Mouse (Mus musculus) embryo, embryonic 11.5 days (tissue): ENCODE measurements around the gene Dlg2.

Source experiments
- DNase-seq: peaks from one replicate; pipeline ENCODE4 v3.0.0-alpha.2; 2012; ENCODE audit warnings: low read depth, low spot score

Gene Dlg2

GRCm38 (mm10) chr7:92180591-92181587 lies 1704.4 kb downstream of the Dlg2 start:
- DNase-seq, result no peak

GRCm38 (mm10) chr7:92181959-92182612 lies 1705.6 kb downstream of the Dlg2 start:
- DNase-seq, result no peak

- DNase-seq, result no peak
Measured at GRCm38 (mm10) chr7:92184371-92185059, 1708.0 kb downstream of the Dlg2 start.

GRCm38 (mm10) chr7:92186341-92186740 lies 1709.9 kb downstream of the Dlg2 start:
- no peak for DNase-seq

GRCm38 (mm10) chr7:92189149-92189548 lies 1712.7 kb downstream of the Dlg2 start:
- DNase-seq, result no peak

- no peak for DNase-seq
Measured at GRCm38 (mm10) chr7:92196004-92196403, 1719.5 kb downstream of the Dlg2 start.

- no peak for DNase-seq
Measured at GRCm38 (mm10) chr7:92197621-92198020, 1721.1 kb downstream of the Dlg2 start.

GRCm38 (mm10) chr7:92199131-92199530 lies 1722.7 kb downstream of the Dlg2 start:
- DNase-seq, result no peak

- no peak for DNase-seq
Measured at GRCm38 (mm10) chr7:92210701-92211100, 1734.2 kb downstream of the Dlg2 start.

- no peak for DNase-seq
Measured at GRCm38 (mm10) chr7:92213751-92214150, 1737.3 kb downstream of the Dlg2 start.

GRCm38 (mm10) chr7:92218171-92218570 lies 1741.7 kb downstream of the Dlg2 start:
- DNase-seq, result no peak

GRCm38 (mm10) chr7:92220619-92221018 lies 1744.1 kb downstream of the Dlg2 start:
- DNase-seq, result no peak

- no peak for DNase-seq
Measured at GRCm38 (mm10) chr7:92234476-92235202, 1758.2 kb downstream of the Dlg2 start.

- peak; percentile 27 for DNase-seq
Measured at GRCm38 (mm10) chr7:92235541-92236031, 1759.1 kb downstream of the Dlg2 start.

- DNase-seq, result no peak
Measured at GRCm38 (mm10) chr7:92240908-92241307, 1764.4 kb downstream of the Dlg2 start.

- no peak for DNase-seq
Measured at GRCm38 (mm10) chr7:92247594-92247993, 1771.1 kb downstream of the Dlg2 start.

GRCm38 (mm10) chr7:92248619-92249018 lies 1772.1 kb downstream of the Dlg2 start:
- DNase-seq, result no peak

GRCm38 (mm10) chr7:92258148-92258547 lies 1781.7 kb downstream of the Dlg2 start:
- DNase-seq, result no peak

GRCm38 (mm10) chr7:92258701-92259100 lies 1782.2 kb downstream of the Dlg2 start:
- no peak for DNase-seq

GRCm38 (mm10) chr7:92264325-92264724 lies 1787.9 kb downstream of the Dlg2 start:
- DNase-seq, result no peak

GRCm38 (mm10) chr7:92264964-92265363 lies 1788.5 kb downstream of the Dlg2 start:
- DNase-seq, result no peak
